Mouse (Mus musculus): ENCODE measurements around the gene Mrpl20. TPM values are rescaled to one million over a fixed set of nuclear protein-coding genes. Genes with fewer than 3 reads are reported as not detected.

Mrpl20 gene
- total and polyA plus RNA-seq, 2 experiments: 29.7 to 72.4 TPM

DNA sequence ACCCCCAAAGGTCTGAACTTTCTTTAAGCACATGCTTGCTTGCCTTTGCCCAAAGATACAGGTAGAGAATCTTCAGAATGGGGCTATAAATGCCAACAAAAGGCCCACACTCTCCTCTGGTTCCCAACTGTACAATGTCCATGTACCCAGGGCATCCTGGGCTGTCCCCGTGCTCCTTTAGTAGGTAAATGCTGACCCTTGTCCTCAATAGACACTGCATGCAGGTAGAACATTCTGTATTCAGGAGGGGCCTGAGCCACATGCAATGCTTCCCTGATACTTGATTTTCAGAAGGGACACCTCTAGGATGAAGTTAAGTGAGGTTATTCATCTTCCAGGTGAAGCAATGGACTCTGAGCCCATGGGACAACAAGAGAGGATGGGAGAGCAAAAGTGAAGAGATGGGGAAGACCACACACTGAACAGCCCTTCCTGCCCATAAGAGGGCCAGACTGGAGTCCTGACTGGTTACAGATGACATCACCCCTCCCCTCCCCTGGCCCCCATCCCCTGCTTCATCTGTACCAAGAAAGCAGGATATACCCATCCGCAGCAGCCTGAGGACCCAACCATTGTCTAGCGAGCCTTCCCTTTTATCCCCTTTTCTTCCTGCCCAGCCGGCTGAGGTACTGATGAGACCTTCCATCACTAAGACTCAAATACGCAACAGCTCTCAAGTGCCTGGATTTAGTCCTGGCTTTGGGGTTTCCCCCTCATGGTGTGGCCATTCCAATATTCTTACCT, 29.2 kb upstream of the Mrpl20 start:
- Histone ChIP-seq H3K27ac (replicated peaks; ENCODE audit: insufficient read depth, low read depth, low read length) (no peak overlapping the region), H3K4me3 (ENCODE audit: insufficient read depth, low read depth, low read length) (no peak overlapping the region), H3K27me3 (ENCODE audit: control insufficient read depth, insufficient read depth, low read length) (no peaks in the 10 kb centered on the region), H3K4me1 (ENCODE audit: control insufficient read depth, insufficient read depth, low read length) (peaks cover 15% of the 10 kb centered on the region), H3K9ac (ENCODE audit: low read depth, low read length) (no peak overlapping the region), H3K36me3 (ENCODE audit: control insufficient read depth, insufficient read depth, low read length) (no peaks in the 10 kb centered on the region), H3K79me2 (ENCODE audit: control insufficient read depth, insufficient read depth, low read length) (no peaks in the 10 kb centered on the region)
- no peak for DNase-seq (ENCODE audit: extremely low read depth, low read depth, low spot score)
- TF ChIP-seq POLR2A (IDR thresholded peaks at IDR 0.05; ENCODE audit: extremely low read depth, insufficient read depth, low read length) (no peak), CTCF (IDR thresholded peaks at IDR 0.05; ENCODE audit: low read depth, low read length) (no peak)
- WGBS: 63% methylated on average over 5 of the region's 5 CpGs

DNA sequence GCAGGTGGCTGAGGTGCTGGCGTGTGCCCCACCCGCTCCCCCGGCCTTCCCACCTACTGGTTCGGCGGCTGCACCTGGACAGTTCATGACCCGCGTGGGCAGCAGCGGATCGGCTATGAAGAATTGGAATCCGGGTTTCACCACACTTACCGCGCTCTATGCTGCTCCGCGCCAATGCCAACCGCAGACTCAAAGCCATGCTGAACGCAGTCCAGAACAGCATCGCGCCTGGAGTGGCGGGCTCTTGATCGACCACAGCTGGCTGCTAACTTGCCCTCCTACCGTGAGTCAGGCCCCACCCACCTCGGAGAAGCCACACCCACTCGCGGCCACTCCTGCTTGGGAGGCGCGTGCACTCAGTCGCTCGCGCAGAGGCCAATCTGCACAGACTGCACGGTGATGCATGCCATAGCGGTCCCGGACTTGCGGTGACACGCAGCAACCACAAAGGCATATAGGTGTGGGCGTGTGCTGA, 28.4 kb upstream of the Mrpl20 start, which contains the start of gene Vwa1:
TSS of gene Vwa1 (minus strand) at position 419 of the 475 bp plus-strand sequence.
- no peaks in the 10 kb centered on the region for H3K79me2 ChIP-seq (ENCODE audit: control insufficient read depth, insufficient read depth, low read length)
- DNase-seq (ENCODE audit: extremely low read depth, low read depth, low spot score): peak; percentile 68
- peak within 1 kb of the TSS; percentile 42 for H3K4me3 ChIP-seq (ENCODE audit: insufficient read depth, low read depth, low read length)
- H3K27me3 ChIP-seq (ENCODE audit: control insufficient read depth, insufficient read depth, low read length): no peaks in the 10 kb centered on the region
- peaks cover 15% of the 10 kb centered on the region for H3K4me1 ChIP-seq (ENCODE audit: control insufficient read depth, insufficient read depth, low read length)
- peak within 1 kb of the TSS; percentile 10 for H3K9ac ChIP-seq (ENCODE audit: low read depth, low read length)
- TF ChIP-seq POLR2A (IDR thresholded peaks at IDR 0.05; ENCODE audit: extremely low read depth, insufficient read depth, low read length) (0 out of 2 replicates have a peak, but pooled peaks have one; percentile 57), CTCF (IDR thresholded peaks at IDR 0.05; ENCODE audit: low read depth, low read length) (no peak)
- under 1% methylated on average over 35 of the region's 35 CpGs for WGBS
- H3K27ac ChIP-seq (replicated peaks; ENCODE audit: insufficient read depth, low read depth, low read length): no peak within 1 kb of the TSS
- no peaks in the 10 kb centered on the region for H3K36me3 ChIP-seq (ENCODE audit: control insufficient read depth, insufficient read depth, low read length)

DNA sequence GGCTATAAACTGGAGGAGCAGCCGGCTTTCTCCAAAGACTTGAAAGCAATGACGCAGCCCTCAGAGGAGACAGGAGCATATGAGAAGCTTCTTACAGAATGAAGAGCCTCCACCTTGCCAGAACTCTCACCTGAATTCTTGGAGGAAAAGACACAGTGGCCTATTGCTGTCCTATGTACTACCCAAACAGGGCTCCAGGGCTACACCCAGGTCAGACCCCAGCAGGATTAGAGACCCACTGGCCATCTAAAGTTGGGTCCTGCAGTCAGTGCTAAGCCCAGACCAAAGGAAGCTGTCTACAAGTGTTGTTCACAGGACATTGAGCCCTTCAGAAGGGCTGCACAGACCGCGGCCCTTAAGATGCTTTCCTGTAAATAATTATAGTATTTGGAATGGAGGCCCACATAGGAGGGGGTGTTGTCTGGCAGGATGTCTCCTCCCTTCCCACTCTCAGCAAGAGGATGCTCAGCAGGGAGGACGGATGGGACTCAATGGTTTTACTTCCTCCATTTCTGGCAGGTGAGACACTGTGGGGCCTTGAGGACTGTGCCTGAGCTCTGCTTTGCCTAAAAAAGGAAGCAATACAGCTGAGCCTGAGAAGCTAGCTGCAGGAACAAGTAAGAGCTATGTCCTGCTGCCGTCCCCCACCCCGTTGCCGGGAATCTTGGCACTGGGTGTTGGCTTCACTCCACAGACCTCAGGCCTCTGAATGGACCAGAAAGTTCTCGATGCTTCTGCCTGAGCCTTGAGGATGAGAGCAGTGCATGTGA, 27.5 kb upstream of the Mrpl20 start:
- WGBS: 70% methylated on average over 9 of the region's 9 CpGs
- H3K36me3 ChIP-seq (ENCODE audit: control insufficient read depth, insufficient read depth, low read length): no peaks in the 10 kb centered on the region
- H3K4me3 ChIP-seq (ENCODE audit: insufficient read depth, low read depth, low read length): no peak overlapping the region
- peaks cover 12% of the 10 kb centered on the region for H3K4me1 ChIP-seq (ENCODE audit: control insufficient read depth, insufficient read depth, low read length)
- H3K27me3 ChIP-seq (ENCODE audit: control insufficient read depth, insufficient read depth, low read length): no peaks in the 10 kb centered on the region
- H3K79me2 ChIP-seq (ENCODE audit: control insufficient read depth, insufficient read depth, low read length): no peaks in the 10 kb centered on the region
- no peak overlapping the region for H3K9ac ChIP-seq (ENCODE audit: low read depth, low read length)
- H3K27ac ChIP-seq (replicated peaks; ENCODE audit: insufficient read depth, low read depth, low read length): no peak overlapping the region
- DNase-seq (ENCODE audit: extremely low read depth, low read depth, low spot score): no peak
- TF ChIP-seq CTCF (IDR thresholded peaks at IDR 0.05; ENCODE audit: low read depth, low read length) (no peak), POLR2A (IDR thresholded peaks at IDR 0.05; ENCODE audit: extremely low read depth, insufficient read depth, low read length) (no peak)

DNA sequence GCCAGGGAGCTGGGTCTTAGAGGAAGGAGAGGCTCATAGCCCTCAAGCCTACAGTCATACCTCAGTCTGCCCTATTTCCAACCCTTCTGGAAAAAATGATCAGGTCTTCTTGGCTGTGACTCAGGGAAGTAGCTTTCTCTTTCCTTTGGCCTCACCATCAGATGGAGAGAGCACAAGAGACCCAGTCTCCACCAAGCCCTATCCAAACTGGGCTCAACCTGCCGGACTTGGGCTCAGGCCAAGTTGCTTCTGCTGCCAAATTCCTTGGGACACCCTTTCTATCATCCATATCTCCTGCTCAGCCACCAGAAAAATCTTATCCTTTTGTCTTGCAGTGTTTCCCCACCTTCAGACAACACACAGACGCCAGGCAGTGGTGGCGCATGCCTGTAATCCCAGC, 26.8 kb upstream of the Mrpl20 start:
- Histone ChIP-seq H3K36me3 (ENCODE audit: control insufficient read depth, insufficient read depth, low read length) (no peaks in the 10 kb centered on the region), H3K27me3 (ENCODE audit: control insufficient read depth, insufficient read depth, low read length) (no peaks in the 10 kb centered on the region), H3K79me2 (ENCODE audit: control insufficient read depth, insufficient read depth, low read length) (no peaks in the 10 kb centered on the region), H3K4me3 (ENCODE audit: insufficient read depth, low read depth, low read length) (no peak overlapping the region), H3K27ac (replicated peaks; ENCODE audit: insufficient read depth, low read depth, low read length) (no peak overlapping the region), H3K9ac (ENCODE audit: low read depth, low read length) (no peak overlapping the region), H3K4me1 (ENCODE audit: control insufficient read depth, insufficient read depth, low read length) (peaks cover 10% of the 10 kb centered on the region)
- TF ChIP-seq CTCF (IDR thresholded peaks at IDR 0.05; ENCODE audit: low read depth, low read length) (no peak), POLR2A (IDR thresholded peaks at IDR 0.05; ENCODE audit: extremely low read depth, insufficient read depth, low read length) (no peak)
- 63% methylated on average over 3 of the region's 3 CpGs for WGBS
- DNase-seq (ENCODE audit: extremely low read depth, low read depth, low spot score): peak; percentile 34

DNA sequence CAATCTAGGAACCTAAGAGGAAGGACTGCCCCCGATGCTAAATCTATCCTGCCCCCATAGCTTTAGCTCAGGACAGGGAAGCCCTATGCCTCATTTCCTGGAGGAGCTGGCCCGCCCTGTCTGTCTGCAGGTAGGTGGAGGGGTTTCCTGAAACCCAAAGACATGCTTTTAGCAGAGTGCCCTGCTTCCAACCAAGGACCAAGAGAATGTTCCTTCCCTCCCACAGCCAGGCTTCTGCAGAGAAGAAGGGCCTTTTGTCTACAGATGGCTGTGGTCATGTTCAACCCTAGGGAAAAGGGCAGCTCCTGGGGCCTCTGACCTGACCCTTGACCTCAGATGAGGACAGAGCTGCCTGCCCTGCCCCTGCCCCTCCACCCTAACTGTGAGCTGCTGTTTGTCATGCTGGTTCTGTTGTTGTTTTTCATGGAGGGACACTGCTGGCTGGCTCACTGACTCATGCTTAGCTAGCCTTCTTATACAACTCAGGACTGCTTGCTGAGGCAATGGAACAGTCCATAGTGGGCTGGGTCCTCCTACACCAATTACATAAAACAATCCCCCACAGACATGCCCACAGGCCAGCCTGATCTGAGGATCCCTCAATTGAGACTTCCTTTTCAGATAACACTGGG, 25.9 kb upstream of the Mrpl20 start:
- WGBS: 60% methylated on average over 2 of the region's 2 CpGs
- no peak overlapping the region for H3K4me3 ChIP-seq (ENCODE audit: insufficient read depth, low read depth, low read length)
- H3K4me1 ChIP-seq (ENCODE audit: control insufficient read depth, insufficient read depth, low read length): peaks cover 10% of the 10 kb centered on the region
- peak overlapping the region; percentile 44; the same call in 1 of the 2 replicates for H3K27ac ChIP-seq (replicated peaks; ENCODE audit: insufficient read depth, low read depth, low read length)
- no peaks in the 10 kb centered on the region for H3K79me2 ChIP-seq (ENCODE audit: control insufficient read depth, insufficient read depth, low read length)
- H3K9ac ChIP-seq (ENCODE audit: low read depth, low read length): no peak overlapping the region
- TF ChIP-seq POLR2A (IDR thresholded peaks at IDR 0.05; ENCODE audit: extremely low read depth, insufficient read depth, low read length): no peak
- TF ChIP-seq CTCF (IDR thresholded peaks at IDR 0.05; ENCODE audit: low read depth, low read length): no peak
- no peaks in the 10 kb centered on the region for H3K36me3 ChIP-seq (ENCODE audit: control insufficient read depth, insufficient read depth, low read length)
- no peaks in the 10 kb centered on the region for H3K27me3 ChIP-seq (ENCODE audit: control insufficient read depth, insufficient read depth, low read length)
- DNase-seq (ENCODE audit: extremely low read depth, low read depth, low spot score): peak; percentile 75

Measured in liver, adult 2 months (tissue).